Mouse (Mus musculus) bone marrow, adult 2 months (tissue): ENCODE results near the gene Vps35. TPM values are rescaled to one million over a fixed set of nuclear protein-coding genes. Genes with fewer than 3 reads are reported as not detected.

ENCODE experiments used
- H3K27ac ChIP-seq: fragments of 200-500 bp; 2 replicates; pipeline ENCODE4 v1.5.1; 2012; ENCODE audit warnings: low read depth, mild to moderate bottlenecking, control low read depth, inconsistent platforms, low read length; ENCODE audit not compliant: control insufficient read depth, poor library complexity, insufficient read depth
- H3K4me1 ChIP-seq: fragments of 200-500 bp; 2 replicates; pipeline ENCODE4 v1.6.1; 2011; ENCODE audit warnings: low read length; ENCODE audit not compliant: control insufficient read depth, insufficient read depth
- H3K4me3 ChIP-seq: fragments of 200-500 bp; replicated peaks from 2 replicates; pipeline ENCODE3; 2011; ENCODE audit warnings: mild to moderate bottlenecking, low read depth, low read length, control low read depth; ENCODE audit not compliant: control insufficient read depth
- CTCF ChIP-seq: fragments of 200-500 bp; IDR thresholded peaks from 2 replicates; pipeline ENCODE4 v1.5.1; 2011; ENCODE audit warnings: low read length, control low read depth; ENCODE audit not compliant: control insufficient read depth, insufficient read depth
- POLR2A ChIP-seq: fragments of 200-500 bp; IDR thresholded peaks from 2 replicates; pipeline ENCODE4 v1.6.1; 2011; ENCODE audit warnings: low read depth, mild to moderate bottlenecking, control low read depth, low read length, borderline replicate concordance; ENCODE audit not compliant: control insufficient read depth
- WGBS: fragments of 180-500 bp; shearing (Covaris S2); methylation state at CpG from one replicate; pipeline ENCODE4 v1.1.7; 2018; 5-methylcytosine and 5-hydroxymethylcytosine counted together
- polyA plus RNA-seq: library from polyadenylated mRNA; stranded (reverse); fragments of >200 nt; gene quantifications from 2 replicates; pipeline ENCODE4 v1.2.4, GENCODE M21; 2011; ENCODE audit warnings: low replicate concordance; ENCODE audit not compliant: missing spikeins, insufficient read depth, insufficient read length

Vps35 gene
- polyA plus RNA-seq = 22.3 and 37.8 TPM in 2 replicates

DNA sequence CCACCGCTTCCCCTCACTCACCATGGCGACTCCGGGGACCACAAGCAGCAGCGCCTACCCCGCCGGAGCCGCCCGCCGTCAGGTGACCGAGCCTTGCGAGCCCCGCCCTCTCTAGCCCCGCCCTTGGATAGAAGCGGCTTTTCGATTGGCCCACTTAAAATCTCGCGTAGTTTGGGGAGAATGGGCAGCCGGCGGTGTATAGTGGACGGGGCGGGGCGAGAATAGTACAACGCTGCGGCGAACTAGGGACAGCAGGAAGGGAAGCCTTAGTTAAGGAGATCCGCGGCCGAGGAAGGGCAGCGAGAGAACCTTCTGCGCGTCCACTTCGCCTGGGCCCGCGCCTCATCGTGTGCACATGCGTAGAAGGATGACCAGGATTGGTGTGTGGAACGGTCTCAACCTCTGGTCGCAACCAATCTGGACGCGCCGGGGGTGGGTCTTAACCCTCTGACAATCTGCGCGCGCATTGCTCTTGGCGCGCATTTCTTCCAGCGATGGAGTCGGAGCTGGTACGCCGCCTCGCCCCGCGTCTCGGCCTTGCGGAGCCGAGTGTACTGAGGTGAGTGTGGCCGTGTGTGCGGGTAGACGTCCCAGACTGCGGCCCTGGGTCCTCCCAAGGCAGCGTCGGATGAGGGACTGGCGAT is at the start of gene Vps35, which contains the start of gene Orc6:
Vps35 (minus strand) TSS at position 369 of the 644 bp plus-strand sequence.
Orc6 (plus strand) TSS at position 199 of the 644 bp plus-strand sequence.
- under 1% methylated on average over 63 of the region's 63 CpGs for WGBS
- Histone ChIP-seq H3K4me1 (peaks cover 1% of the 10 kb centered on the region; the same call in 1 of the 2 replicates), H3K4me3 (peak within 1 kb of the TSS; percentile 84), H3K27ac (peak within 1 kb of the TSS; percentile 95)
- TF ChIP-seq CTCF (0 out of 2 replicates have a peak, but pooled peaks have one; percentile 0), POLR2A (peak; percentile 96; the same call in 1 of the 2 replicates)

DNA sequence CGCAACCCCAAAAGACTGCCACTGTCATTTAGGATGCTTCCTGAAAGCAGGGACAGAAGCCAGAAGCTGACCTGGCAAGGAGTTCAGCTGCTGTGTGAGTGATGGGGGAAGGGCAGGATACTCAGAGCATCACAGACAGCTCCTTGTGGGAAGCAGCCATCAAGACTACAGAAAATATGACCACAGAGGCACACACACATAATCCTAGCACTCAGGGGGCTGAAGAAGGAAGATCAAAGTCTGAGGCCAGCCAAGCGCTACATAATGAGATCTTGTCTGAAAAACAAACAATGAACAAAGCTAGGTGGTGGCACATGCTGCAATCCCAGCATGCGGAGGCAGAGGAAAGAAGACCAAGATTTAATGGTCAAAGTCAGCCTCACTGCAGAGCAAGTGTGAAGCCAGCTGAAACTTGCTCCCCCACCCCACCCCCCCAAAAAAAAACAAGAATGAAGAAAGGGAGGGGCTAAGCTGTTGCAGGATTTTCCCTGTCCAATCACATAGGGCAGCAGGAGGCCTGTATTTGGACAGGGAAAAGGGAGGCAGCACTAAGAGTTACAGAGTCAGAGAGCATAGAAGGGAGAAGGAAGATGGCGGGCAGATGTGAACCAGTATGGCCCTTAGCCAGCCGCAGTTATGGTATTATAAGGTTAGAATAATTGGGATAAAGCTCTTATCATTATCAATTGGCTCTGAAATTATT is 40.4 kb upstream of the Vps35 start:
- 92% methylated on average over 5 of the region's 5 CpGs for WGBS
- Histone ChIP-seq H3K27ac (no peak overlapping the region), H3K4me3 (no peak overlapping the region), H3K4me1 (no peaks in the 10 kb centered on the region; the same call in 1 of the 2 replicates)
- no peak for TF ChIP-seq POLR2A
- TF ChIP-seq CTCF = no peak

DNA sequence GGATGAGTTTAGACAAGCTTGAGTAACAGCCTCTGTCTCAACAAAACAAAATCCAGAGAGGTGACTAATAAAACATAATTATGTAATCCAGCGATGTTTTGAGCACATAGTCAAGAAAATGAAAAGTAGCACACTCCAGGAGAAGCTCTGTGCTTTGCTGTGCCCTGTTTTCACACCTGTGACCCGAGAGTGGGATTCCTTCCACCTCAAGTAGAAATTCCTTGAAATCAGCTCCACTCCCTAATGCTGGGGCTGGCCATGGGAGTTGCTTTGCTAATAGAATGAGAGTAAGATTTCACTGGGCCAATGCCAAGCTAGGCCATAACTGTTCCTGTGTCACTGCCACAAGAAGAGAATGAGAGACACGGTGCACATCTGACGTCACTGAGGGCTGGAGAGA is 38.1 kb upstream of the Vps35 start:
- Histone ChIP-seq H3K4me3 (no peak overlapping the region), H3K4me1 (no peaks in the 10 kb centered on the region; the same call in 1 of the 2 replicates), H3K27ac (no peak overlapping the region)
- WGBS = 77% methylated on average over 4 of the region's 4 CpGs
- TF ChIP-seq POLR2A (no peak), CTCF (no peak)

DNA sequence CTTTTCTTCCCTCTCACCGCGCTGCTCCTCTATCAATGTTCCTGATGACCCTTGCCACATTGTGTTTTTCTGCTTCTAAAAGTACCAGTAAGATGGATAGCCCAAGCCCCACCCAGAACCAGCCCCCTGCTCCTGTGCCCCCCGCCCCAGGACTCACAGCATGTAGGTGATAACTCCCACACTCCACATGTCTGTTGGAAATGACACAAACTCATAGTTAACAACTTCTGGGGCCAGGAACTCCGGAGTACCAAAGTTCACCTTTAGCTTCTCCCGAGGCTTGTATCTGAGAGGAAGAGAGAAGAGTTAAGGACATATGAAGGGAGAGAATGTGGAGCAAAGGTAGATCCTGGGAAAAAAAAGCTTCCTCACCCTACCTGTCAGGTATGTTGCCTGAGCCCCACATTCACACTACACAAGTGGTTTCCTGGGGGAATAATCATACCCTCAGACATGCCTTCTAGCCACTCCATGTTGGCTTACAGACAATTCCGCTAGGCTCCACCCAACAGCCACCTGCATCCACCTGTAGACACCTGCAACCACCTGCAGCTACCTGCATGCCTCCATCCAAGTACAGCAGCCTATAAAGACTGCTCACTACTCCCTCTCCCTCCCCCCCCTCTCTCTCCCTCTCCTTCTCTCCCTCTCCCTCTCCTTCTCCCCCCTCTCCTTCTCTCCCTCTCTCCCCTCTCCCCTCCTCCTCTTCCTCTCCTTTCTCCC is 36.8 kb upstream of the Vps35 start:
- TF ChIP-seq POLR2A = no peak
- TF ChIP-seq CTCF = no peak
- no peak overlapping the region for H3K4me3 ChIP-seq
- 89% methylated on average over 6 of the region's 6 CpGs for WGBS
- H3K4me1 ChIP-seq = no peaks in the 10 kb centered on the region; the same call in 1 of the 2 replicates
- no peak overlapping the region for H3K27ac ChIP-seq

DNA sequence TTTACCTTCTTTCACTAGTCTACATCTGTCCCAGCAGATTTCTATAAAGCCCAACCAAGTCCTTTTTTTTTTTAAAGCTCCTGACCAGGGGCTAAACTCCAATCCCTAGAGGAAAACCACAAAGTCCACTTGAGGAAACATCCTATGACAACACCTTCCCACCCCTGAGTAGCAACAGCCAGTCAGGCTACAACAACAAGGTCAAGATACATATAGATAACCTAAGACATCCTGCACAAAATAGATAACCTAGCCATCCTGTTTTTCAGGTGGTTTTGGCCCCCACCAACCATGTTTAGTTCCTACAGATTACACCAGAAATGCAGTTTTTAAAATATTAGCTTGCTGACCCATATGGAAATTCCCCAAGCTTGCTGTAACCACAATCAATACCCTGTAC is 35.5 kb upstream of the Vps35 start:
- no peak overlapping the region for H3K4me3 ChIP-seq
- no peak overlapping the region for H3K27ac ChIP-seq
- H3K4me1 ChIP-seq = no peaks in the 10 kb centered on the region; the same call in 1 of the 2 replicates
- TF ChIP-seq CTCF = no peak
- TF ChIP-seq POLR2A = no peak

DNA sequence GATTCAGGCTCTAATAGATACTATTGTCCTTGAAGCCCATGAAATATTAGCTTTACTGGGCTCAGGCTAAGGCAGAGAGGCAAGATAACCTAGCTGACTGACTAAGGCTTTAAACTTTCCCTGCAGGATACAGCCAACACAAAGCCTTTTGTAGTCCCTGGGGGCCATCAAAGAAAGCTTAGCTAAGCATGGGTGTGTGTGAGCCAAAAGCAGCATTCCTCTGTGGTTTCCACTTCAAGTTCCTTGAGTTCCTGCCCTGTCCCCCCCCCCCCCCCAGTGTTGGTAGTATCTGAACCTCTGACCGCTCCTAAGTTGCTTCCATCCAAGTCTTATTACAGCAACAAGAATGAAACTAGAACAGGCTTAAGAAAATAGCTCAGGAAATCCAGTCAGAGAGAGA is 29.9 kb upstream of the Vps35 start:
- TF ChIP-seq POLR2A = no peak
- no peak for TF ChIP-seq CTCF
- 70% methylated on average over 1 of the region's 1 CpGs for WGBS
- no peak overlapping the region for H3K27ac ChIP-seq
- H3K4me3 ChIP-seq = no peak overlapping the region
- H3K4me1 ChIP-seq = no peaks in the 10 kb centered on the region

DNA sequence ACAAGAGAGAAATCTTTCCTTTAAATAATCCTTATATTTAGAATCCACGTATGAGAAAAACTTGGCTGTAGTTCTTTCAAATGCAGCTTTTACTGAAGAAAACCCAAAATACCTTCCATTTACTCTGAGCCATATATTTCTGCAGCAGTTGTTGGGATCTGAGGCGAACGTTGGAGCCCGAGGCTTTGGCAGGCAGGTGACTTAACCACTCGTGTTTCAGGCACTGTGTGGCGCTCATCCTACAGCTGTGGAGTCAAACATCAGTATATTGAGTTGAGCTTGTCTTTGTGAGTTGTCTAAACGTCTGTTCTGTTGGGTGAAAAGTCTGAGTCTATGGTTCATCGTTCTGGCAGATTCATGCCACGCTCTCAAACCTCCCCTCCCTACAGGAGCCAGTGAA is 27.4 kb upstream of the Vps35 start:
- no peak overlapping the region for H3K27ac ChIP-seq
- no peak for TF ChIP-seq CTCF
- TF ChIP-seq POLR2A = no peak
- no peaks in the 10 kb centered on the region; the same call in 1 of the 2 replicates for H3K4me1 ChIP-seq
- H3K4me3 ChIP-seq = no peak overlapping the region
- 80% methylated on average over 9 of the region's 9 CpGs for WGBS

DNA sequence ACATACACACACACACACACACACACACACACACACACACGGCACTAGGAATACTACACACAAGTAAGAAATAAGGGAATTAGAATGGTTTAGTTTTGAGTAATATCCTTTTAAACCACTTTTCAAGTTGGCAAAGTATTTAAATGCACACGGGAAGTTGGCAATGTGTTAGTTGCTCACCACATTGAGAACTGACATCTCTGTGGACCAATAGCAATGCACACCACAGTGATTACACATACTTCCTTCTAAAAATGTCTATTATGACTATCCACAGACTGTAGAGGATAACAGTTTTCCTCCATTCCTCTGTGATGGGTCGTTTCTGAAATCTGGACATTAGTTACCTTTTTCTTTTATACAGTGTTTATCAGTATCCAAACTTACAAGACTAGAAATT is 23.5 kb upstream of the Vps35 start:
- H3K4me1 ChIP-seq = no peaks in the 10 kb centered on the region; the same call in 1 of the 2 replicates
- H3K27ac ChIP-seq = no peak overlapping the region
- no peak overlapping the region for H3K4me3 ChIP-seq
- WGBS = 43% methylated on average over 3 of the region's 3 CpGs
- TF ChIP-seq POLR2A = no peak
- no peak for TF ChIP-seq CTCF
